Mouse (Mus musculus): Measurements from ENCODE around the gene Tex2. TPM values are rescaled to one million over a fixed set of nuclear protein-coding genes. Genes with fewer than 3 reads are reported as not detected.

Tex2 gene
- total and polyA plus RNA-seq, 3 experiments = 4.0 to 5.0 (median 4.5) TPM

GRCm38 (mm10) chr11:106640059-106640458, 26.8 kb upstream of the Tex2 start:
- H3K4me2 ChIP-seq (ENCODE audit: insufficient read depth, low read depth, poor library complexity, severe bottlenecking) = no peak overlapping the region
- H3K27ac ChIP-seq (ENCODE audit: insufficient read depth, low read depth) = no peak overlapping the region
- in situ Hi-C loops (cut with MboI; ENCODE audit: low pct_ligation_motif_present, low pct_unique_long_range_greater_than_20kb, low sequenced_read_pairs) (loop anchor here (10.0 to 25.0 kb wide), 2 partner anchors 115 to 322 kb away; partner anchors contain the start of genes Milr1 and Pecam1), dilution Hi-C loops (cut with MboI; ENCODE audit: extremely low pct_ligation_motif_present, extremely low pct_unique_long_range_greater_than_20kb, low sequenced_read_pairs) (no loop called here)
- peaks cover 5% of the 10 kb centered on the region for H3K9me3 ChIP-seq (replicated peaks; ENCODE audit: low read length)
- no peak overlapping the region for H3K9ac ChIP-seq (ENCODE audit: insufficient read depth, low read depth)
- no peaks in the 10 kb centered on the region for H3K79me2 ChIP-seq (replicated peaks; ENCODE audit: control insufficient read depth, extremely low read depth, insufficient read depth, poor library complexity, severe bottlenecking)
- TF ChIP-seq ETS1 (conservative IDR thresholded peaks at IDR 0.05; ENCODE audit: low read depth, low read length) (no peak), KAT2A (IDR thresholded peaks at IDR 0.05; ENCODE audit: insufficient replicate concordance, low read length) (no peak), BHLHE40 (IDR thresholded peaks at IDR 0.05; ENCODE audit: low read depth, low read length) (no peak), SMC3 (IDR thresholded peaks at IDR 0.05; ENCODE audit: low read depth, low read length) (no peak), ZC3H11A (IDR thresholded peaks at IDR 0.05; ENCODE audit: low read depth, low read length) (no peak), UBTF (IDR thresholded peaks at IDR 0.05; ENCODE audit: low read depth, low read length) (no peak), MAX (IDR thresholded peaks at IDR 0.05; ENCODE audit: low read length) (no peak), POLR2AphosphoS2 (IDR thresholded peaks at IDR 0.05; ENCODE audit: low read depth, low read length) (no peak), SIN3A (IDR thresholded peaks at IDR 0.05; ENCODE audit: low read length) (no peak), MXI1 (IDR thresholded peaks at IDR 0.05; ENCODE audit: low read depth, low read length) (no peak), ZKSCAN1 (IDR thresholded peaks at IDR 0.05; ENCODE audit: borderline replicate concordance, low read depth, low read length) (no peak), USF1 (IDR thresholded peaks at IDR 0.05; ENCODE audit: low read depth, low read length) (no peak), NELFE (IDR thresholded peaks at IDR 0.05; ENCODE audit: low read depth, low read length) (no peak), CTCF (conservative IDR thresholded peaks at IDR 0.05 in 1 of 2, IDR thresholded peaks at IDR 0.05 in 1 of 2; ENCODE audit: low read depth in 2 of 2, low read length in 2 of 2) (no peak), MEF2A (IDR thresholded peaks at IDR 0.05; ENCODE audit: borderline replicate concordance, low read depth, low read length) (no peak), ELF1 (IDR thresholded peaks at IDR 0.05; ENCODE audit: low read depth, low read length) (no peak), CHD1 (IDR thresholded peaks at IDR 0.05; ENCODE audit: low read depth, low read length) (no peak), IRF4 (IDR thresholded peaks at IDR 0.05; ENCODE audit: low read depth, low read length) (no peak), E2F4 (IDR thresholded peaks at IDR 0.05; ENCODE audit: insufficient replicate concordance, low read depth, low read length) (no peak)
- H3K4me3 ChIP-seq (replicated peaks in 1 of 3; ENCODE audit: low read depth in 2 of 3, low read length in 2 of 3, poor library complexity in 1 of 3) = no peak overlapping the region
- no peaks in the 10 kb centered on the region for H3K4me1 ChIP-seq (ENCODE audit: control insufficient read depth in 1 of 2, insufficient read depth in 2 of 2)
- DNase-seq (ENCODE audit: extremely low read depth) = no peak
- peaks cover 2% of the 10 kb centered on the region for H3K27me3 ChIP-seq (replicated peaks)
- no peaks in the 10 kb centered on the region for H3K36me3 ChIP-seq (replicated peaks in 1 of 2; ENCODE audit: control insufficient read depth in 1 of 2, insufficient read depth in 1 of 2, low read length in 1 of 2)

GRCm38 (mm10) chr11:106639356-106639692, 26.1 kb upstream of the Tex2 start:
- DNase-seq (ENCODE audit: extremely low read depth) = no peak
- in situ Hi-C loops (cut with MboI; ENCODE audit: low pct_ligation_motif_present, low pct_unique_long_range_greater_than_20kb, low sequenced_read_pairs) = loop anchor here (25.0 kb wide), 1 partner anchor 323 kb away; no protein-coding TSS in a partner anchor
- no peak overlapping the region for H3K4me2 ChIP-seq (ENCODE audit: insufficient read depth, low read depth, poor library complexity, severe bottlenecking)
- H3K79me2 ChIP-seq (replicated peaks; ENCODE audit: control insufficient read depth, extremely low read depth, insufficient read depth, poor library complexity, severe bottlenecking) = no peaks in the 10 kb centered on the region
- peaks cover 2% of the 10 kb centered on the region for H3K27me3 ChIP-seq (replicated peaks)
- H3K9ac ChIP-seq (ENCODE audit: insufficient read depth, low read depth) = no peak overlapping the region
- no peak for TF ChIP-seq ZC3H11A (IDR thresholded peaks at IDR 0.05; ENCODE audit: low read depth, low read length)
- TF ChIP-seq MXI1 (IDR thresholded peaks at IDR 0.05; ENCODE audit: low read depth, low read length) = no peak
- TF ChIP-seq MEF2A (IDR thresholded peaks at IDR 0.05; ENCODE audit: borderline replicate concordance, low read depth, low read length) = no peak
- TF ChIP-seq BHLHE40 (IDR thresholded peaks at IDR 0.05; ENCODE audit: low read depth, low read length) = no peak
- TF ChIP-seq POLR2A (IDR thresholded peaks at IDR 0.05; ENCODE audit: low read depth, low read length) = no peak
- TF ChIP-seq RAD21 (IDR thresholded peaks at IDR 0.05; ENCODE audit: low read depth, low read length) = no peak
- TF ChIP-seq JUN (IDR thresholded peaks at IDR 0.05; ENCODE audit: insufficient read depth, low read depth, low read length) = no peak
- no peak for TF ChIP-seq ZNF384 (IDR thresholded peaks at IDR 0.05; ENCODE audit: low read depth, low read length)
- no peak for TF ChIP-seq RCOR1 (conservative IDR thresholded peaks at IDR 0.05; ENCODE audit: low read depth, low read length)
- no peak for TF ChIP-seq TBP (conservative IDR thresholded peaks at IDR 0.05; ENCODE audit: low read depth, low read length)
- no peak for TF ChIP-seq USF1 (IDR thresholded peaks at IDR 0.05; ENCODE audit: low read depth, low read length)
- TF ChIP-seq IRF4 (IDR thresholded peaks at IDR 0.05; ENCODE audit: low read depth, low read length) = no peak
- no peak for TF ChIP-seq HCFC1 (IDR thresholded peaks at IDR 0.05; ENCODE audit: low read depth, low read length)
- TF ChIP-seq ZMIZ1 (IDR thresholded peaks at IDR 0.05; ENCODE audit: low read depth, low read length) = no peak
- TF ChIP-seq E2F4 (IDR thresholded peaks at IDR 0.05; ENCODE audit: insufficient replicate concordance, low read depth, low read length) = no peak
- TF ChIP-seq USF2 (conservative IDR thresholded peaks at IDR 0.05; ENCODE audit: low read depth, low read length) = no peak
- no peak for TF ChIP-seq SIN3A (IDR thresholded peaks at IDR 0.05; ENCODE audit: low read length)
- no peaks in the 10 kb centered on the region for H3K36me3 ChIP-seq (replicated peaks in 1 of 2; ENCODE audit: control insufficient read depth in 1 of 2, insufficient read depth in 1 of 2, low read length in 1 of 2)
- H3K27ac ChIP-seq (ENCODE audit: insufficient read depth, low read depth) = no peak overlapping the region
- peaks cover 5% of the 10 kb centered on the region for H3K9me3 ChIP-seq (replicated peaks; ENCODE audit: low read length)
- dilution Hi-C loops (cut with MboI; ENCODE audit: extremely low pct_ligation_motif_present, extremely low pct_unique_long_range_greater_than_20kb, low sequenced_read_pairs) = no loop called here
- no peak overlapping the region for H3K4me3 ChIP-seq (replicated peaks in 1 of 3; ENCODE audit: low read depth in 2 of 3, low read length in 2 of 3, poor library complexity in 1 of 3)
- no peaks in the 10 kb centered on the region for H3K4me1 ChIP-seq (ENCODE audit: control insufficient read depth in 1 of 2, insufficient read depth in 2 of 2)

Measured in CH12.LX (cell line).